Mouse (Mus musculus): ENCODE measurements at regions not wholly inside any gene's neighbourhood (a gene's known extent, or its start where the extent isn't known, plus 50 kb on each side); places are given as distances from the start of the nearest gene placed in this dataset.

- TF ChIP-seq POLR2A (IDR thresholded peaks at IDR 0.05; ENCODE audit: borderline replicate concordance, insufficient read depth, low read length): 0 out of 2 replicates have a peak, but pooled peaks have one; percentile 8
- peak; percentile 14; the same call in 1 of the 2 replicates for TF ChIP-seq CTCF (IDR thresholded peaks at IDR 0.05; ENCODE audit: borderline replicate concordance, insufficient read depth, low read depth, low read length)
Observed at GRCm38 (mm10) chr16:24193251-24193873, 199.9 kb upstream of the Lpp start.

Measured in cerebellum, adult 2 months (tissue).